Mouse (Mus musculus): Measurements from ENCODE around the gene Nexn.

GRCm38 (mm10) chr3:152213416-152213815 is 52.7 kb downstream of the Nexn start:
- no peak for TF ChIP-seq CTCF (IDR thresholded peaks at IDR 0.05; ENCODE audit: low read depth, low read length)
- no peak for TF ChIP-seq POLR2A (IDR thresholded peaks at IDR 0.05; ENCODE audit: extremely low read depth, insufficient read depth, low read length)
